Comparison of ENCODE assay signal across 8 mouse cellular contexts in genomic region chr8:105855248-105856167, GRCm38 (mm10). TPM values are rescaled to one million over a fixed set of nuclear protein-coding genes. Genes with fewer than 3 reads are reported as not detected.
DNase-seq lines count a peak whose midpoint lies in the region; ATAC-seq and TF ChIP-seq lines count a peak whose summit lies in the region.

No protein-coding gene starts in this region.

- peak; percentile 28 for ATAC-seq in embryonic facial prominence, embryonic 13.5 days (ENCODE audit: insufficient number of reproducible peaks, insufficient read depth, low FRiP score, low TSS enrichment, low read depth)
- peak; percentile 53 for ATAC-seq in heart, embryonic 12.5 days (ENCODE audit: insufficient number of reproducible peaks, low FRiP score)
- ATAC-seq in lung, embryonic 14.5 days (ENCODE audit: insufficient read depth), result peak; percentile 3

- H3K36me3 ChIP-seq in embryonic facial prominence, embryonic 13.5 days, result peaks cover 7% of the 10 kb centered on the region; the same call in 1 of the 2 replicates
- H3K36me3 ChIP-seq in heart, embryonic 12.5 days, result peaks cover 12% of the 10 kb centered on the region; the same call in 1 of the 2 replicates
- no peaks in the 10 kb centered on the region for H3K36me3 ChIP-seq in lung, embryonic 14.5 days (ENCODE audit: insufficient read depth)

- peak overlapping the region; percentile 83 for H3K27ac ChIP-seq in embryonic facial prominence, embryonic 13.5 days
- peak overlapping the region; percentile 81 for H3K27ac ChIP-seq in heart, embryonic 12.5 days (ENCODE audit: poor library complexity, severe bottlenecking)
- peak overlapping the region; percentile 86 for H3K27ac ChIP-seq in lung, embryonic 14.5 days (ENCODE audit: low read depth)

- no peaks in the 10 kb centered on the region for H3K27me3 ChIP-seq in embryonic facial prominence, embryonic 13.5 days
- no peaks in the 10 kb centered on the region for H3K27me3 ChIP-seq in heart, embryonic 12.5 days (replicated peaks)
- no peaks in the 10 kb centered on the region for H3K27me3 ChIP-seq in lung, embryonic 14.5 days (ENCODE audit: insufficient read depth, low read length)

- peaks cover 50% of the 10 kb centered on the region for H3K4me1 ChIP-seq in embryonic facial prominence, embryonic 13.5 days
- H3K4me1 ChIP-seq in heart, embryonic 12.5 days (replicated peaks), result peaks cover 38% of the 10 kb centered on the region
- peaks cover 12% of the 10 kb centered on the region for H3K4me1 ChIP-seq in lung, embryonic 14.5 days (ENCODE audit: insufficient read depth)

- DNase-seq in 416B (ENCODE audit: low read depth) (peak; percentile 60), adipocyte (ENCODE audit: low spot score) (peak; percentile 35)
- DNase-seq in kidney, postnatal 36 days, result peak; percentile 38 to 71
- DNase-seq in lung, embryonic 14.5 days, result peak; percentile 57
- peak; percentile 72 to 78 for DNase-seq in right cerebral cortex, postnatal 10 days (ENCODE audit: low spot score in 2 of 2)
- peak; percentile 37 to 63 for DNase-seq in urinary bladder, postnatal 4 days (ENCODE audit: low spot score in 2 of 2)

- H3K9ac ChIP-seq in embryonic facial prominence, embryonic 13.5 days, result peak overlapping the region; percentile 88
- peak overlapping the region; percentile 92 for H3K9ac ChIP-seq in heart, embryonic 12.5 days
- H3K9ac ChIP-seq in lung, embryonic 14.5 days, result peak overlapping the region; percentile 82

- TF ChIP-seq CTCF in lung, embryonic 14.5 days (IDR thresholded peaks at IDR 0.05; ENCODE audit: low read depth), result no peak

- H3K9me3 ChIP-seq in embryonic facial prominence, embryonic 13.5 days, result no peaks in the 10 kb centered on the region
- no peaks in the 10 kb centered on the region for H3K9me3 ChIP-seq in heart, embryonic 12.5 days (replicated peaks)
- H3K9me3 ChIP-seq in lung, embryonic 14.5 days (ENCODE audit: low read depth, low read length), result no peaks in the 10 kb centered on the region

- under 1% methylated on average over 71 of the region's 71 CpGs for WGBS in embryonic facial prominence, embryonic 13.5 days
- under 1% methylated on average over 71 of the region's 71 CpGs for WGBS in heart, embryonic 12.5 days
- under 1% methylated on average over 67 of the region's 71 CpGs for WGBS in lung, embryonic 14.5 days

- H3K4me3 ChIP-seq in embryonic facial prominence, embryonic 13.5 days, result peak overlapping the region; percentile 84
- peak overlapping the region; percentile 84 for H3K4me3 ChIP-seq in heart, embryonic 12.5 days
- peak overlapping the region; percentile 80 for H3K4me3 ChIP-seq in lung, embryonic 14.5 days (ENCODE audit: low read depth, low read length)

- peak overlapping the region; percentile 99 for H3K4me2 ChIP-seq in embryonic facial prominence, embryonic 13.5 days
- H3K4me2 ChIP-seq in heart, embryonic 12.5 days, result peak overlapping the region; percentile 97
- H3K4me2 ChIP-seq in lung, embryonic 14.5 days, result peak overlapping the region; percentile 99

RNA-seq across cellular contexts. Expression of gene Thap11, which starts 0.6 kb away (rescaled TPM):
- 73.5 and 77.5 TPM in 2 replicates for polyA plus RNA-seq in embryonic facial prominence, embryonic 13.5 days (2015; fragmentation: Nextera tagmentation; extraction: Ambion mirVana)
- 53.8 and 59.3 TPM in 2 replicates for polyA plus RNA-seq in heart, embryonic 12.5 days (2016; fragmentation: Nextera tagmentation; extraction: Ambion mirVana)
- polyA plus RNA-seq in lung, embryonic 14.5 days (2014; fragmentation: Nextera tagmentation; extraction: Ambion mirVana), result 62.7 and 70.7 TPM in 2 replicates

RNA-seq across cellular contexts. Expression of gene Cenpt, which starts 2.4 kb away (rescaled TPM):
- polyA plus RNA-seq in embryonic facial prominence, embryonic 13.5 days (2015; fragmentation: Nextera tagmentation; extraction: Ambion mirVana), result 56.0 and 58.7 TPM in 2 replicates
- 42.8 and 46.9 TPM in 2 replicates for polyA plus RNA-seq in heart, embryonic 12.5 days (2016; fragmentation: Nextera tagmentation; extraction: Ambion mirVana)
- polyA plus RNA-seq in lung, embryonic 14.5 days (2014; fragmentation: Nextera tagmentation; extraction: Ambion mirVana), result 41.4 and 46.2 TPM in 2 replicates

RNA-seq across cellular contexts. Expression of gene Nutf2, which starts 4.9 kb away (rescaled TPM):
- polyA plus RNA-seq in embryonic facial prominence, embryonic 13.5 days (2015; fragmentation: Nextera tagmentation; extraction: Ambion mirVana), result 191 and 275 TPM in 2 replicates
- 201 and 224 TPM in 2 replicates for polyA plus RNA-seq in heart, embryonic 12.5 days (2016; fragmentation: Nextera tagmentation; extraction: Ambion mirVana)
- polyA plus RNA-seq in lung, embryonic 14.5 days (2014; fragmentation: Nextera tagmentation; extraction: Ambion mirVana), result 317 and 347 TPM in 2 replicates

RNA-seq across cellular contexts. Expression of gene Edc4, which starts 25.2 kb away (rescaled TPM):
- polyA plus RNA-seq in embryonic facial prominence, embryonic 13.5 days (2015; fragmentation: Nextera tagmentation; extraction: Ambion mirVana), result 54.1 and 58.3 TPM in 2 replicates
- polyA plus RNA-seq in heart, embryonic 12.5 days (2016; fragmentation: Nextera tagmentation; extraction: Ambion mirVana), result 42.2 and 43.9 TPM in 2 replicates
- 48.2 and 55.4 TPM in 2 replicates for polyA plus RNA-seq in lung, embryonic 14.5 days (2014; fragmentation: Nextera tagmentation; extraction: Ambion mirVana)

RNA-seq across cellular contexts. Expression of gene Tsnaxip1, which starts 28.0 kb away (rescaled TPM):
- polyA plus RNA-seq in embryonic facial prominence, embryonic 13.5 days (2015; fragmentation: Nextera tagmentation; extraction: Ambion mirVana), result 0.21 and 0.24 TPM in 2 replicates
- 0.14 and 0.15 TPM in 2 replicates for polyA plus RNA-seq in heart, embryonic 12.5 days (2016; fragmentation: Nextera tagmentation; extraction: Ambion mirVana)
- 0.09 and 0.11 TPM in 2 replicates for polyA plus RNA-seq in lung, embryonic 14.5 days (2014; fragmentation: Nextera tagmentation; extraction: Ambion mirVana)

Comparison
In these comparisons a context has a peak if more than half of its experiments do, and no peak if none do; other contexts are left out.
1. Peak in every context shown above with its lines: DNase-seq, ATAC-seq, H3K4me3 ChIP-seq and H3K27ac ChIP-seq.
2. ATAC-seq: peak in every context shown above with its lines; median percentile 53 in heart, embryonic 12.5 days; 28 in embryonic facial prominence, embryonic 13.5 days; 3 in lung, embryonic 14.5 days.